Mouse (Mus musculus) cerebellum, postnatal 14 days (tissue): ENCODE measurements around the gene Prr36.

Experiments
- DNase-seq, 2 experiments: peaks; one replicate each; pipeline ENCODE4 v3.0.0; 2021; ENCODE audit warnings: mixed read lengths in 2 of 2

Gene Prr36

DNA sequence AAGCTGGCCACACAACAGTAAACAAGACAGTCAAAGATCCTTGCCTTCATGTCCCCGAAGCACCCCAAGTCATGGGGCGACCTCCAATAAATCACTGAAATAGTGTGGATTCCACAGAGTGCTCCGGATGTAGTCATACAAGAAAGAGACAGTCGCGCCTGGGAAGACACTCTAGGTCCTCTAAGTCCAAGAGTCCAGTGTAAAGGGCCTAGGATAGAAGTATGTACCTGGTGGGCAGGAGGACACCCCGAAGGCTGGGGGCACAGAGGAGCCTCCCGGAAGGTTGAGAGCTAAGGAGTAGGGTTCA lies 23.7 kb downstream of the Prr36 start:
- no peak for DNase-seq

DNA sequence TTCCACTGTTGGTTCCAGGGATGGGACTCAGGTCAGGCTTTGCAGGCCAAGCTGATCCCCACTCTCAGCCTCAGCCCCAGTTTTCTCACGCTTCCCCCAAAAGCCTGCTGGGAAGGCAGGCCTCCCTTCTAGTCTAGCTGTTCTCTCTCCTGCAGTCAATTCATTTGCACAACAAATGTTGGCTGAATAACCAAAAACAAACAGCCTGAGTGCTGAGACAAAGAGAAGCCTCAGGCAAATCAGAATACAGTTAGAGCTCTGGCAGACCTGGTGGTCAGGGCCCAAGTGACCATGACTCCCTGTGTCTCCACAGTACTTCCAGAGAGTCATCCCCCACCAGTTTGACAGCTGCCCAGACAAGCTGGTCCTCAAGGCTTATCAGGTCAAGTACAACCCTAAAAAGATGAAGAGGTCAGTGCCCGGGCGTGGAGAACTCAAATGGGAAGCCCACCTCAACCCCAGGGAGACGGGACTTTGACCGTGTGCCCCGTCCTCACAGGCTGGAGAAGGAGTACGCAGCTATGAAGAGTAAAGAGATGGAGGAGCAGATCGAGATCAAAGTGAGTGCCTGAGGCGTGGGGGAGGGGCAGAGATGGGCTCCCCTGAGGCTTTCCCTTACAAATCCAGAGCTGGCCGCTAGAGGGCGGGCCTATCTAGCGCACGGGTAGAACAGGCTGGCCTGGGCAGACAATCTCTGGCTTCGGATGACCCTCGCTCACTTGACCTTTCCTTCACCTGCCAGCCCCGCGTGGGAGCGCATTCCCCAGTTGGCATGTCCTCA lies 24.3 kb downstream of the Prr36 start:
- DNase-seq = peak; percentile 94 to 98

DNA sequence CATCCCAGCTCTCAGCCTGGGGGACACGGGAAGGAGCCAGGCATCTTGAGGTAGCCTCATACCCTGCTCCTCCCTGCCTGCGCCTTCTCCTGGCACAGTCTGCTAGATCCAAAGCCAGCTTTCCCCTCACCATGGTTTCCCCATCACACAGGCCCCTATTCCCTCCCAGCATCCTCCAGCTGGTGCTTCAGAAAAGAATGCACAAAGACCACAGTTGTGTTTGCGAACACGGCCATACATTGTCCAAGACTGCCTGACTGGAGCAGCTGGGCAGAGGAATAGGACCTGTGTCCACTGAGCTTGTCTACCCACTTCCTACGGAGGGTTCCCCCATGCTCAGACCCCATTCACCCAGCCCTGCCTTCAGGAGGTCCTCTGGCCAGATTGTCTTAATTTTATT lies 25.0 kb downstream of the Prr36 start:
- no peak for DNase-seq

DNA sequence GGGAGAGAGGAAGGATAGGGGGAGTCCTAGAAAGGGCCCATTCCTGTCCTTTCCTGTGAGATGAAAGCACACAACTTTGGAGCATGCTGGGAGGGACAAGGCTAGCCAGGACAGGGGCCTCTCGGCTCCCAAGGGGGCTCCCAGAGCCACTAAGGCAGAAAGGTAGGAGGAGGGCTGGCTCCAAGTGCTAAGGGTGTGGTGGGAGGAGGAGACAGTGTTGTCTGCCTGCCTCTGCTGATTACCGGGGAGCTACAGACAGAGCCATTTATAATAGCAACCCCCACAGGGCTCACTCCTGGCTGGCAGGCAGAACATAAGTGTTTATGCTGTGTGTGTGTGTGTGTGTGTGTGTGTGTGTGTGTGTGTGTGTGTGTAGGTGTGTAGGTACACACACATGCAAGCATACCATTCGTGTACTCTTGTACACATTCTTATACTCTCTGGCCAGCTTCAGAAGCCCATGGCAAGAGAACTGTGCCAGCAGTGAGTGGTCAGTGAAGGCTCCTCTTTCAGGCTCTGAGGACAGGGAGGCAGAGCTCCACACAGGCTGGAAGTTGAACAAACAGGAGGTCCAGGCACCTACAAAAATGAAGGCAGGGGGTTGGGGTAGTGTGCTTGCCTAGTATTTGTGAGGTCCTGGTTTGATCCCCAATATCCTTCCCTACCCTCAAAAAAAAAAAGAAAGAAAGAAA lies 28.1 kb downstream of the Prr36 start:
- no peak for DNase-seq

DNA sequence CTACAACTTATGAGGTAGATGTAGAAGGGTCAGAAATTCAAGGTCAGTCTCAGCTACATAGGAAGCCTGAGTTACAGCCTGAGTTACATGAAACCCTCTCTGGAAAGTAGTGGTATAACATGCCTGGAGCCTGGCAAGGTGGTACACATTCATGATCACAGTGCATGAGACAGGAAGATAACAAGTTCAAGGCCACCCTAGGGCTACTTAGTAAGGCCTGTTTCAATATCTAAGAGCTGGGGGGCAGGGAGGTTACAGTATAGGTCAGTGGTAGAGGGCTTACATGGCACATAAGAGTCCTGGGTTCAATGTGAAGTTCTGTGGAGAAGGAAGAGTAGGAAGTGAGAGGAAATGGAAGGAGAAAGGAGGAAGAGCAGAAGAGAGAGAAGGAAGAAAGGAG lies 28.7 kb downstream of the Prr36 start:
- DNase-seq = no peak

DNA sequence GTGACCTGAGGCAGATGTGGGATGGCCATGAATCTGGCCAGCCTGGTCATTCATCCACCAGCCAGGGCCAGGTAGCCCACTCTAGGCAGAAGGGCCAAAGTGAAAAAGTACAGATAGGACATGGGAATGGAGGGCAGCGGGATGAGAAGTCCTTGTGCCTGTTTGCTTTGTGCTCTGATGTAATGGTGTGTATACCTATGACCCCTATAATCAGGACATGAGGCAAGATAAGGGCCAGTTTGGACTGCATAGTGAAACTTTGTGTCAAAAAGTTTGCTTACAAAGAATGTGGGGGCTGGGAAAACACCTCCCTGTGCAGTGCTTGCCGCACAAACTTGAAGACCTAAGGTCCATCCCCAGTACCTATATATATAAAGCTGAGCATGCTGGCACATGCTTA lies 31.1 kb downstream of the Prr36 start:
- no peak for DNase-seq

DNA sequence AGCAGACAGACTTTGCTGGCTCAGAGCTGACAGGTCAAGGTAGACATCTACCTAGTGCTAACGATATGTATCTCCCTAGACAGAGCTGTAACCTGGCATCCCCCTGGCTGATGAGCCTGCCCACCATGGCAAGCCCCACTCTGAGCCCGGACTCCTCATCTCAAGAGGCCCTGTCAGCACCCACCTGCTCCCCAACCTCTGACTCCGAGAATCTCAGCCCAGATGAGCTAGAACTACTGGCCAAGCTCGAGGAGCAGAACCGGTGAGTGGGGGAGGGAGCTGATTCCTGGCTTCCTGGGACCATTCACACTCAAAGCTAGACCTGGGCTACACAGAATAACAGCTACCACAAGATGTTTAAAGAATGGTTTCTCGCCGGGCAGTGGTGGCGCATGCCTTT lies 33.9 kb downstream of the Prr36 start:
- no peak for DNase-seq

DNA sequence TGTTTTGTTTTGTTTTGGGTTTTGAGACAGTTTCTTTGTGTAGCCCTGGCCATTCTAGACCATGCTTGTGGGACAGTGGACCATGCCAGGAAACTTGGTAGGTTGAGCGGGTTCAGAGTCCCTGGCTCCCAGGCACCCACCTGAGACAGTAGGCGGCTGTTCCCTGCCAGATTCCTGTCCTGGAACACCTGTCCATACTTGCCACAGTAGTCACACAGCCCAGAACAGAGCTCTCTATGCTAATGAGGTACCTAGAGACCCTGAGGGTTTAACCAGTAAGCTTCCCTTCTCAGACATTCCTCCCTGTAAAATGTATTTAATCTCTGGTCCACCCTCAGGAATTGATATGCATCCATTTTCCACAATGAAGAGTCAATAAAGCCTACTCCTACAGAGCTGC lies 43.2 kb downstream of the Prr36 start:
- no peak for DNase-seq

DNA sequence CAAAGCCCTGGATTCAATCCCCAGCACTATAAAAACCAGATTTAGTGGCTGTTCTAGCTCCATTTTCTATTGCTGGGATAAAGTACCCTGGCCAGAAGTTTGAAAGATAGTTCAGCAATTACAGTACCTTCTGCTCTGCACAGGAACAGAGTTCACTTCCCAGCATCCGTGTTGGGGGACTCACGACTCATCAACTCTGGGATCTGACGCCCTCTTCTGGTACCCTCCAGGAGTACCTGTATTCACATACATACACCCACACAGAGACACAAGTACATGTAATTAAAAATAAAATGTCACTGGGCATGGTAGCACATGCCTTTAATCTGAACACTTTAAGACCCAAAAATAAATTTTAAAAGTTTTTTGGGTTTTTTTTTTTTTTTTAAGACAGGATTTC lies 44.8 kb downstream of the Prr36 start:
- DNase-seq = no peak

DNA sequence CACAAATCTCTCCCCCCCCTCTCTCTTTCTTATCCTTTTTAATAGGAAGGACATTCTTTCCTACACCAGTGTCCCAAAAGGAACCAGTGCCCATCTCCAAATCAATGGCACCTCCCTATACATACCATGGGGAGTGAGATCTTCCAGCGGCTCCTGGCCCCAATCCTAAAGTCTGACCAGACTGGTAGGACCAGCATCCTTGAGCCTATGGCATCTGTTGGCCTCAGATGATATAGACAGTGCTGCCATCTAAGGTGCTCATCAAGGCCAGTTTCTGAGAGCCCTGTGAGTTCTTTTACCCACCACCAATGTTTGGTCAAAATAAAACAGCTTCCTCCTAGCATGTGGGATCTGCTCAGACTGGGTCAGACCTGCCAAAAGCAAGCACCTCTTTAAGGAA lies 49.3 kb downstream of the Prr36 start:
- DNase-seq = no peak

DNA sequence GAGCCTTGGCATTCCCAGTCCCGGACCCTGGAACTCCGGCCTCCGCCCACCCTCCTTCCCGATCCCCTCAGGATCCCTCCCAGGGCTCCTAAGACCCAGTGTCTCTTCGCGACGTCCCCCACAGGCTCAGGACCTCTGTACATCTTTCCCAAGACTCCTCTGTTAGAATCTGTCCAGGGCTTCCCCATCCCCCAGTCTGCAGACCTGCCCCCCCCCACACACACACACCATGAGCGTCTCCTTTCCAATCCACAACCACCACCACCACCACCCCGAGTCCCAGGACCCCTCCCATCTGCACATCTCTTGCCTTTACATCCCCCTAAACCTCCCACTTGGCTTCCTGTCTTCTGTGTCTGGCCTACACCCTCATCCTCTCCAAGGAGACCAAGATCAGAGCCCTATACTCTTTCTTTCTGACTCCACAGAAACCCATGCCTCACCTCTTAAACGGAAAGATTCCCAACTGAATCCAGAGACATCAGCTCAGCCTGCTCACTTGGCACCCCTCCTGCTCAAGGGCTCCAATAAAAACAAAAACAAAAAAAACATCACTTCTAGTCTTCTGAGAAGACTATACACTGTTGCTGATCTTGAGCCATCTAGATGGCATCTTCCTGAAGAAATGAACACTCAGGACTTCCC lies 50.3 kb downstream of the Prr36 start:
- DNase-seq = peak in 1 of 2 experiments; percentile 29

DNA sequence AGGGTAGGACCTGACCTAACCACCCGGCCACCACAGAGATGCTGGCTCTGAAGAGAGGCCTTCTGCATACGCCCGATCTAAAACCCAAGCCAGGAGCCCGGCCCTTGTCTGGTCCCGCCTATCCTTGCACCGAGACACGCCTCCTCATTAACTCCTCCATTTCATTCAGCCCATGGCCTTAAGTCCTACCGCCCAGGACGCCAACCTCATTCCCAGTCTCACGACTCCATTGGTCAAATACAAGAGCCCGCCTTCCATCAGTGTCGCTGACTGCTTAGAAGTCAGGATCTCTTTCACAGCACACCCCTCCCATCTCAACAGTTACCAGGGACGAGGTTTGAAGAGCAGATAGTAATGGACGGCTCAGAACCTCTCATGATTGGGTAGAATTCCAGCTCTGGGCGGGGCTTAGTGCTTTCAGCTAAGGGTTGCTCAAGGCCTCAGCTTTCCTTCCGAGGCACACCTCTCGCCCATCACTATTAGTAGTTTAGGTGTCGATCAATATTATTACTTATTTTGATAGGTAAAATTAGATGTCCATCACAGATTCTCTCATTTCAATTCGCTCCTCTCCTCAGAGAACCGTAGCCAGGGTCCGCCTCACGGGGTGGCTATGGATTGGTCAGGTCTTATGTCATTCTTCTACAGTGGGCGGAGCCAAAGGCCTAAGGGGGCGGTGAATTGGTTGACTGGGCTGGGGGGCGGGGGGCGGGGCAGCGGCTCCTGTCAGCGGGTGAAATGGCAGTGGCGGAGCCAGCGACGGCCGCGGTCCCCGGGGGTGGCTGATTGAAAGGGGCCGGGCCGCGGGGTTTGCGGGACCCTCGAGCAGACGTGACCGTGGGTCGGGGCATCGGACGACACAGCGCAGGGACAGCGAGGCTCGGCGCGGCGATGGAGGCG lies 51.2 kb downstream of the Prr36 start, which contains the start of gene Evi5l:
Gene Evi5l (plus strand): TSS at position 716 of the 900 bp plus-strand sequence.
- peak; percentile 99 to 100 for DNase-seq

DNA sequence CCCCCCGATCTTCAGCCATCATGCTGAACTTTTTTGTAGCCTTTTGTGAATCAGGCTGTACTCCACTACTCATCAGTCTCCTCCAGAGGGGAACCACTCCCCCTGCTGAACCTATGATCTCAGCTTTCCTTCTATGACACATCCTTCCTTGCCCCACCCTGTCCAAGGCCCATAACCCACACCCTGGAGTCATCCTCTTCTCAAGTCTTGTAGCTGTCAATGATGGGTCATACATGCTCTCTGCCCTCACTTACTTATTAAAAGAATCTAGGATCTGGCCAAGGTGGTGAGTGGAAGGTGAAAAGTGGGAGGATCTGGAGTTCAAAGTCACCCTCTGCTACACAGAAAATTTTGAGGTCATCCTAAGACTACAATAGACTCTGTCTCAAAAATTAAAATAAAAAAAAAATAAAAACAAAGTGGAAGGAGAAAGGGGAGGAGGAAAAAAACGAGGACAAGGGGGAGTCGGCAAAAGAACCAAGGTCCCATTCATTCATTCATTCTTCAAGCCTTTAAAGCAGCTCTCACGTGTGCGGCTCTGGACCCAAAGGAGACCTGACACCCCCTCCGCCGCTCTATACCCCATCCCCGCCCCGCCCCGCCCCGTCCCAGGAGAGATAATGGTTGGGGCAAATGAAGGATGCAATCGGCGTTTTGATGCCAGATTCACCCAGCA lies 51.9 kb downstream of the Prr36 start:
- DNase-seq = peak in 1 of 2 experiments; percentile 22

DNA sequence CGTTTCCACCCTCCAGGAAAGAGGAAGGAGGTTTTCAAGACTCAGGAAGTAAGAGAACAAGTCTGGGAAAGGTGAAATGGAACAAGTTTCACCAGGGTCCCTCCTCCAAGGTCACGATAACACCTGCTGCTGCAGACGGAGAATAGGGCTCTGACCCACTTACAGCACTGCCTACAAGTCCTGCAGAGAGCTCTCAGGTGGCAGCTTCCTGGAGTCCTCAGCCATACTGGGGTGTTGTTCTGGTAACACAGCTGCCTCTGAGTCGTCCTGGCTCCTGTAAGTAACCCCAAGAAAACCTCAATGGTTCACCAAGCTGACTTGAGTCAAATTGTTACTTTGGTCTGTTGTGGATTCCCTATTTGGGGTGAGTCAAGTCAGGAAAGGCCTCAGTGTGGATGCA lies 54.5 kb downstream of the Prr36 start:
- DNase-seq = no peak
